Mouse (Mus musculus) neural tube, embryonic 13.5 days (tissue): ENCODE measurements around the gene 2310011J03Rik. TPM values are rescaled to one million over a fixed set of nuclear protein-coding genes. Genes with fewer than 3 reads are reported as not detected.

Experiments used
- ATAC-seq: fragments of 200-750 bp; cut with Nextera tagmentation; 2 replicates; pipeline ENCODE4 v1.8.0; 2017; ENCODE audit warnings: low read depth, mild to moderate bottlenecking, moderate TSS enrichment, moderate library complexity
- H3K27ac ChIP-seq: fragments of 300-500 bp; sonication (generic); replicated peaks from 2 replicates; pipeline ENCODE4 v1.5.1; 2015; ENCODE audit warnings: moderate library complexity, mild to moderate bottlenecking, inconsistent platforms
- H3K27me3 ChIP-seq: fragments of 300-500 bp; sonication (generic); 2 replicates; pipeline ENCODE4 v1.6.1; 2015; ENCODE audit warnings: mild to moderate bottlenecking, inconsistent platforms
- H3K36me3 ChIP-seq: fragments of 300-500 bp; sonication (generic); 2 replicates; pipeline ENCODE4 v1.6.1; 2015; ENCODE audit warnings: mild to moderate bottlenecking, inconsistent platforms
- H3K4me1 ChIP-seq: fragments of 300-500 bp; sonication (generic); replicated peaks from 2 replicates; pipeline ENCODE4 v1.6.1; 2015; ENCODE audit warnings: inconsistent platforms
- H3K4me2 ChIP-seq: fragments of 300-500 bp; sonication (generic); 2 replicates; pipeline ENCODE4 v1.6.1; 2015; ENCODE audit warnings: inconsistent platforms, mild to moderate bottlenecking, moderate library complexity
- H3K4me3 ChIP-seq: fragments of 300-500 bp; sonication (generic); 2 replicates; pipeline ENCODE4 v1.5.1; 2015; ENCODE audit warnings: mild to moderate bottlenecking, inconsistent platforms
- H3K9ac ChIP-seq: fragments of 300-500 bp; sonication (generic); 2 replicates; pipeline ENCODE4 v1.6.1; 2015; ENCODE audit warnings: moderate library complexity, mild to moderate bottlenecking, inconsistent platforms
- H3K9me3 ChIP-seq: fragments of 300-500 bp; sonication (generic); 2 replicates; pipeline ENCODE4 v1.6.1; 2016; ENCODE audit warnings: inconsistent platforms
- WGBS: fragments of 180-500 bp; shearing (Covaris S2); methylation state at CpG from one replicate; pipeline ENCODE4 v1.1.7; 2015; 5-methylcytosine and 5-hydroxymethylcytosine counted together
- polyA plus RNA-seq: library from polyadenylated mRNA; unstranded; fragments of >200 nt; fragmentation: Nextera tagmentation; extraction: Ambion mirVana; gene quantifications from 2 replicates; pipeline ENCODE4 v1.2.1, GENCODE M21; 2015

Gene 2310011J03Rik
- polyA plus RNA-seq, 1 experiment from 2014 or later = 30.7 TPM

DNA sequence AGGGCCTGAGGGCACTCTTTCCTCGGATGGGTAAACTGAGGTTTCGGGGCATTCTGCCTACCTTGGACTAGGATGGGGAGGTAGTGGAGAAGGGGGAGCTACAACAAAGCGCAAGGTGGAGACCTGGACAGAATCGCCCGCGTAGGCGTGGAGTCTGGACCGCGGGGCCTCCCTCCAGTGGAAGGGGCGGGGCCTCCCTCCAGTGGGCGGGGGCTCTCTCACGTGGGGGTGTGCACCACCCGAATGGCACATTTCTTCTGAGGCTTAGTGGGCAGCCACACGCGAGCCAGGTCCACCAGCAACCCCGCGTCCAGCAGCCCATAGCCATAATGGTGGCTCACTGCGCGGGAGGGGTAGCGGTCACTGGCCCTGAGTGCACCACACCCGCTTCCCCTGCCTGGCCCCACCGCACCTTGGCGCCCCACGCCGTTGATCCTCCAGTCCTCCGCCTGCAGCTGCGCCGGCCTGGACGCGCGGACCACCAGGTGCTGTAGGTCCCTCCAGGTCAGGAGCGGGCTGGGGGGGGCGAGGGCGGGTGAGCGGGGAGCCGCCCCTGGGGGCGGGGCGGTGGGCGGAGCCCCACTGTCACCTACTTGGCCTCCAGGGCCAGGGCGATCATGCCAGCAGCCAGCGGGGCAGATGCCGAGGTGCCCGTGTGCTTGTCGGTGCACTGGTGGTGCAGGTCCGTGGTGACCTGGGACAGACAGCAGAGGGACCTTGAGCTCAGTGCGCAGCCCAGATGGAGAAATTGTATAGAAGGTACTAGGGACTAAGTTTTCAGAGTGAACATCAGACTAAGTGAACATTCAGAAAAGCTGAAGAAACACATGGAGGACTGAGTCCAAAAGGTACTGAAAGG lies 3.2 kb upstream of the 2310011J03Rik start:
- H3K27me3 ChIP-seq = peaks cover 15% of the 10 kb centered on the region; the same call in 1 of the 2 replicates
- H3K4me3 ChIP-seq = peak overlapping the region; percentile 42
- peak overlapping the region; percentile 83 for H3K4me2 ChIP-seq
- peak; percentile 13 for ATAC-seq
- H3K9me3 ChIP-seq = no peaks in the 10 kb centered on the region
- no peak overlapping the region for H3K27ac ChIP-seq
- H3K36me3 ChIP-seq = peaks cover 3% of the 10 kb centered on the region
- WGBS = 2% methylated on average over 42 of the region's 46 CpGs
- peak overlapping the region; percentile 60 for H3K9ac ChIP-seq
- H3K4me1 ChIP-seq = peaks cover 34% of the 10 kb centered on the region

GRCm38 (mm10) chr10:80322811-80323211 lies 2.5 kb upstream of the 2310011J03Rik start:
- ATAC-seq = 0 out of 2 replicates have a peak, but pooled peaks have one; percentile 4
- Histone ChIP-seq H3K36me3 (peaks cover 9% of the 10 kb centered on the region), H3K9ac (peak overlapping the region; percentile 60), H3K4me3 (peak overlapping the region; percentile 42), H3K9me3 (no peaks in the 10 kb centered on the region), H3K4me1 (peaks cover 34% of the 10 kb centered on the region), H3K27me3 (peaks cover 15% of the 10 kb centered on the region; the same call in 1 of the 2 replicates), H3K4me2 (peak overlapping the region; percentile 83), H3K27ac (no peak overlapping the region)
- 5% methylated on average over 28 of the region's 28 CpGs for WGBS

GRCm38 (mm10) chr10:80321670-80322581 lies 1.6 kb upstream of the 2310011J03Rik start:
- H3K4me1 ChIP-seq = peaks cover 43% of the 10 kb centered on the region
- no peak for ATAC-seq
- peak overlapping the region; percentile 83 for H3K4me2 ChIP-seq
- WGBS = 90% methylated on average over 21 of the region's 21 CpGs
- no peaks in the 10 kb centered on the region for H3K9me3 ChIP-seq
- peaks cover 18% of the 10 kb centered on the region for H3K36me3 ChIP-seq
- 0 out of 2 replicates have a peak overlapping the region, but pooled peaks have one; percentile 42 for H3K4me3 ChIP-seq
- no peak overlapping the region for H3K27ac ChIP-seq
- no peak overlapping the region for H3K9ac ChIP-seq
- peaks cover 15% of the 10 kb centered on the region; the same call in 1 of the 2 replicates for H3K27me3 ChIP-seq

- peaks cover 14% of the 10 kb centered on the region; the same call in 1 of the 2 replicates for H3K27me3 ChIP-seq
- H3K4me1 ChIP-seq = peaks cover 51% of the 10 kb centered on the region
- no peak overlapping the region for H3K27ac ChIP-seq
- no peak overlapping the region for H3K9ac ChIP-seq
- H3K4me3 ChIP-seq = no peak overlapping the region
- H3K36me3 ChIP-seq = peaks cover 26% of the 10 kb centered on the region
- H3K9me3 ChIP-seq = no peaks in the 10 kb centered on the region
- WGBS = 76% methylated on average over 6 of the region's 6 CpGs
- ATAC-seq = no peak
- H3K4me2 ChIP-seq = no peak overlapping the region
These were observed 805 bp upstream of the 2310011J03Rik start for GRCm38 (mm10) chr10:80321014-80321669.

GRCm38 (mm10) chr10:80317011-80317410 lies 3.3 kb downstream of the 2310011J03Rik start:
- 46% methylated on average over 10 of the region's 10 CpGs for WGBS
- H3K4me3 ChIP-seq = no peak overlapping the region
- peaks cover 67% of the 10 kb centered on the region for H3K36me3 ChIP-seq
- peaks cover 20% of the 10 kb centered on the region; the same call in 1 of the 2 replicates for H3K27me3 ChIP-seq
- peaks cover 75% of the 10 kb centered on the region for H3K4me1 ChIP-seq
- no peak overlapping the region for H3K4me2 ChIP-seq
- no peak overlapping the region; the same call in 1 of the 2 replicates for H3K9ac ChIP-seq
- H3K27ac ChIP-seq = no peak overlapping the region; the same call in 1 of the 2 replicates
- no peaks in the 10 kb centered on the region for H3K9me3 ChIP-seq
- ATAC-seq = no peak

- 0 out of 2 replicates have a peak overlapping the region, but pooled peaks have one; percentile 33 for H3K27ac ChIP-seq
- peaks cover 25% of the 10 kb centered on the region; the same call in 1 of the 2 replicates for H3K27me3 ChIP-seq
- peaks cover 79% of the 10 kb centered on the region for H3K4me1 ChIP-seq
- peaks cover 73% of the 10 kb centered on the region for H3K36me3 ChIP-seq
- H3K9ac ChIP-seq = peak overlapping the region; percentile 4; the same call in 1 of the 2 replicates
- no peaks in the 10 kb centered on the region for H3K9me3 ChIP-seq
- WGBS = 13% methylated on average over 11 of the region's 11 CpGs
- no peak overlapping the region for H3K4me3 ChIP-seq
- peak; percentile 7; the same call in 1 of the 2 replicates for ATAC-seq
- H3K4me2 ChIP-seq = no peak overlapping the region
These were observed 4.0 kb downstream of the 2310011J03Rik start for GRCm38 (mm10) chr10:80316359-80316781.

- Histone ChIP-seq H3K9me3 (no peaks in the 10 kb centered on the region), H3K4me3 (no peak overlapping the region), H3K9ac (peak overlapping the region; percentile 44; the same call in 1 of the 2 replicates), H3K36me3 (peaks cover 84% of the 10 kb centered on the region), H3K4me2 (no peak overlapping the region), H3K27ac (no peak overlapping the region), H3K4me1 (peaks cover 78% of the 10 kb centered on the region), H3K27me3 (peaks cover 25% of the 10 kb centered on the region; the same call in 1 of the 2 replicates)
- no peak for ATAC-seq
- 53% methylated on average over 27 of the region's 27 CpGs for WGBS
These were observed 5.0 kb downstream of the 2310011J03Rik start for GRCm38 (mm10) chr10:80315315-80315714.

GRCm38 (mm10) chr10:80314494-80315001 lies 5.8 kb downstream of the 2310011J03Rik start:
- H3K9me3 ChIP-seq = no peaks in the 10 kb centered on the region
- H3K27ac ChIP-seq = no peak overlapping the region
- no peak for ATAC-seq
- H3K4me2 ChIP-seq = no peak overlapping the region
- H3K4me3 ChIP-seq = no peak overlapping the region
- H3K27me3 ChIP-seq = peaks cover 25% of the 10 kb centered on the region; the same call in 1 of the 2 replicates
- H3K9ac ChIP-seq = peak overlapping the region; percentile 44; the same call in 1 of the 2 replicates
- peaks cover 91% of the 10 kb centered on the region for H3K36me3 ChIP-seq
- peaks cover 72% of the 10 kb centered on the region for H3K4me1 ChIP-seq
- WGBS = 53% methylated on average over 16 of the region's 16 CpGs

GRCm38 (mm10) chr10:80313627-80314201 lies 6.6 kb downstream of the 2310011J03Rik start:
- Histone ChIP-seq H3K9me3 (no peaks in the 10 kb centered on the region), H3K9ac (0 out of 2 replicates have a peak overlapping the region, but pooled peaks have one; percentile 19), H3K4me1 (peaks cover 64% of the 10 kb centered on the region), H3K27ac (no peak overlapping the region), H3K4me3 (no peak overlapping the region), H3K36me3 (peaks cover 98% of the 10 kb centered on the region), H3K4me2 (no peak overlapping the region), H3K27me3 (peaks cover 25% of the 10 kb centered on the region; the same call in 1 of the 2 replicates)
- ATAC-seq = no peak
- 46% methylated on average over 20 of the region's 20 CpGs for WGBS

GRCm38 (mm10) chr10:80312586-80313504 lies 7.5 kb downstream of the 2310011J03Rik start:
- 68% methylated on average over 54 of the region's 54 CpGs for WGBS
- peaks cover 63% of the 10 kb centered on the region for H3K4me1 ChIP-seq
- no peaks in the 10 kb centered on the region for H3K9me3 ChIP-seq
- 0 out of 2 replicates have a peak overlapping the region, but pooled peaks have one; percentile 22 for H3K9ac ChIP-seq
- H3K4me3 ChIP-seq = 0 out of 2 replicates have a peak overlapping the region, but pooled peaks have one; percentile 2
- no peak overlapping the region for H3K27ac ChIP-seq
- peaks cover 25% of the 10 kb centered on the region; the same call in 1 of the 2 replicates for H3K27me3 ChIP-seq
- H3K36me3 ChIP-seq = peaks cover 100% of the 10 kb centered on the region
- H3K4me2 ChIP-seq = no peak overlapping the region
- ATAC-seq = no peak
